Mouse (Mus musculus): ENCODE measurements around the gene Psme2. TPM values are rescaled to one million over a fixed set of nuclear protein-coding genes. Genes with fewer than 3 reads are reported as not detected.

Psme2 gene
- polyA plus RNA-seq, 1 experiment from 2014 or later = 203 TPM

- Histone ChIP-seq H3K27ac (no peak overlapping the region), H3K4me1 (replicated peaks) (peaks cover 8% of the 10 kb centered on the region; the same call in 1 of the 2 replicates), H3K27me3 (ENCODE audit: insufficient read depth, poor library complexity, severe bottlenecking) (no peaks in the 10 kb centered on the region), H3K9me3 (no peaks in the 10 kb centered on the region), H3K4me3 (no peak overlapping the region), H3K36me3 (no peaks in the 10 kb centered on the region)
- WGBS = 86% methylated on average over 3 of the region's 3 CpGs
- DNase-seq (ENCODE audit: low spot score) = no peak
Measured at GRCm38 (mm10) chr14:55555788-55556187, 35.1 kb downstream of the Psme2 start.

- H3K27ac ChIP-seq = no peak overlapping the region
- DNase-seq (ENCODE audit: low spot score) = no peak
- no peaks in the 10 kb centered on the region for H3K27me3 ChIP-seq (ENCODE audit: insufficient read depth, poor library complexity, severe bottlenecking)
- no peak overlapping the region for H3K4me3 ChIP-seq
- 0 out of 2 replicates have a peak, but pooled peaks cover 2% of the 10 kb centered on the region for H3K36me3 ChIP-seq
- no peaks in the 10 kb centered on the region for H3K9me3 ChIP-seq
- H3K4me1 ChIP-seq (replicated peaks) = peaks cover 8% of the 10 kb centered on the region; the same call in 1 of the 2 replicates
Measured at GRCm38 (mm10) chr14:55554635-55555034, 36.3 kb downstream of the Psme2 start.

DNA sequence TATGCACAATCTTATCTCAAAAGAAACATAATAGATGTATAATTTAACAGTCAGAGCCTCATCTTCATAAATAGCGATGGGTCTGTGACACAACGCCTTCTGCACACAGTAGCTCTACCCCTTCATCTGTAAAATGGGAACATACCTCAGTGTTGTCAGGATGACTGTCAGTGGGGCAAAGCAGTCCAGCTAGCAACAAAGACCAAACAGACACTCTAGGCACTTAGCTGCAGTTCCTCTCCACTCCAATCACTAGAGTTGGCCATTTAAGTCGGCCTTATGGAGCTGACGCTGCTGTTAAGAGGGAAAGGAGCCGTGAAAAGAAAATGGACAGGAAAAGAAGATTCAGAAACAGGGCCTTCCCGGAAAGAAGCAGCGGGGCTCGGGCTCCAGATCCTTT, 39.1 kb downstream of the Psme2 start:
- peaks cover 29% of the 10 kb centered on the region for H3K36me3 ChIP-seq
- H3K27ac ChIP-seq = no peak overlapping the region
- 92% methylated on average over 8 of the region's 8 CpGs for WGBS
- no peaks in the 10 kb centered on the region for H3K27me3 ChIP-seq (ENCODE audit: insufficient read depth, poor library complexity, severe bottlenecking)
- DNase-seq (ENCODE audit: low spot score) = no peak
- peaks cover under 1% of the 10 kb centered on the region; the same call in 1 of the 2 replicates for H3K4me1 ChIP-seq (replicated peaks)
- no peaks in the 10 kb centered on the region for H3K9me3 ChIP-seq
- H3K4me3 ChIP-seq = no peak overlapping the region

GRCm38 (mm10) chr14:55551347-55551746, 39.6 kb downstream of the Psme2 start:
- WGBS = 70% methylated on average over 5 of the region's 5 CpGs
- H3K4me3 ChIP-seq = no peak overlapping the region
- no peaks in the 10 kb centered on the region for H3K9me3 ChIP-seq
- no peaks in the 10 kb centered on the region for H3K4me1 ChIP-seq (replicated peaks)
- H3K36me3 ChIP-seq = peaks cover 32% of the 10 kb centered on the region
- H3K27me3 ChIP-seq (ENCODE audit: insufficient read depth, poor library complexity, severe bottlenecking) = no peaks in the 10 kb centered on the region
- no peak overlapping the region for H3K27ac ChIP-seq
- DNase-seq (ENCODE audit: low spot score) = no peak

- no peak for DNase-seq (ENCODE audit: low spot score)
- peaks cover 44% of the 10 kb centered on the region for H3K36me3 ChIP-seq
- no peak overlapping the region for H3K4me3 ChIP-seq
- WGBS = 90% methylated on average over 6 of the region's 6 CpGs
- no peaks in the 10 kb centered on the region for H3K9me3 ChIP-seq
- no peaks in the 10 kb centered on the region for H3K27me3 ChIP-seq (ENCODE audit: insufficient read depth, poor library complexity, severe bottlenecking)
- H3K27ac ChIP-seq = no peak overlapping the region
- H3K4me1 ChIP-seq (replicated peaks) = no peaks in the 10 kb centered on the region
Measured at GRCm38 (mm10) chr14:55550191-55550590, 40.7 kb downstream of the Psme2 start.

- H3K27me3 ChIP-seq (ENCODE audit: insufficient read depth, poor library complexity, severe bottlenecking) = no peaks in the 10 kb centered on the region
- no peak overlapping the region for H3K27ac ChIP-seq
- peaks cover 52% of the 10 kb centered on the region for H3K36me3 ChIP-seq
- no peaks in the 10 kb centered on the region for H3K9me3 ChIP-seq
- no peak overlapping the region for H3K4me3 ChIP-seq
- DNase-seq (ENCODE audit: low spot score) = no peak
- peaks cover 22% of the 10 kb centered on the region for H3K4me1 ChIP-seq (replicated peaks)
- WGBS = 93% methylated on average over 9 of the region's 9 CpGs
Measured at GRCm38 (mm10) chr14:55544334-55544733, 46.6 kb downstream of the Psme2 start.

- peaks cover 22% of the 10 kb centered on the region for H3K4me1 ChIP-seq (replicated peaks)
- no peak overlapping the region for H3K27ac ChIP-seq
- no peak for DNase-seq (ENCODE audit: low spot score)
- no peaks in the 10 kb centered on the region for H3K9me3 ChIP-seq
- no peak overlapping the region for H3K4me3 ChIP-seq
- H3K27me3 ChIP-seq (ENCODE audit: insufficient read depth, poor library complexity, severe bottlenecking) = no peaks in the 10 kb centered on the region
- WGBS = 95% methylated on average over 12 of the region's 12 CpGs
- H3K36me3 ChIP-seq = peaks cover 32% of the 10 kb centered on the region
Measured at GRCm38 (mm10) chr14:55542268-55542667, 48.6 kb downstream of the Psme2 start.

GRCm38 (mm10) chr14:55540787-55541321, 50.1 kb downstream of the Psme2 start:
- WGBS = 9% methylated on average over 10 of the region's 10 CpGs
- peak overlapping the region; percentile 90 for H3K27ac ChIP-seq
- peaks cover 21% of the 10 kb centered on the region for H3K36me3 ChIP-seq
- no peaks in the 10 kb centered on the region for H3K9me3 ChIP-seq
- peak; percentile 46 for DNase-seq (ENCODE audit: low spot score)
- H3K4me1 ChIP-seq (replicated peaks) = peaks cover 22% of the 10 kb centered on the region
- no peaks in the 10 kb centered on the region for H3K27me3 ChIP-seq (ENCODE audit: insufficient read depth, poor library complexity, severe bottlenecking)
- H3K4me3 ChIP-seq = peak overlapping the region; percentile 74

DNA sequence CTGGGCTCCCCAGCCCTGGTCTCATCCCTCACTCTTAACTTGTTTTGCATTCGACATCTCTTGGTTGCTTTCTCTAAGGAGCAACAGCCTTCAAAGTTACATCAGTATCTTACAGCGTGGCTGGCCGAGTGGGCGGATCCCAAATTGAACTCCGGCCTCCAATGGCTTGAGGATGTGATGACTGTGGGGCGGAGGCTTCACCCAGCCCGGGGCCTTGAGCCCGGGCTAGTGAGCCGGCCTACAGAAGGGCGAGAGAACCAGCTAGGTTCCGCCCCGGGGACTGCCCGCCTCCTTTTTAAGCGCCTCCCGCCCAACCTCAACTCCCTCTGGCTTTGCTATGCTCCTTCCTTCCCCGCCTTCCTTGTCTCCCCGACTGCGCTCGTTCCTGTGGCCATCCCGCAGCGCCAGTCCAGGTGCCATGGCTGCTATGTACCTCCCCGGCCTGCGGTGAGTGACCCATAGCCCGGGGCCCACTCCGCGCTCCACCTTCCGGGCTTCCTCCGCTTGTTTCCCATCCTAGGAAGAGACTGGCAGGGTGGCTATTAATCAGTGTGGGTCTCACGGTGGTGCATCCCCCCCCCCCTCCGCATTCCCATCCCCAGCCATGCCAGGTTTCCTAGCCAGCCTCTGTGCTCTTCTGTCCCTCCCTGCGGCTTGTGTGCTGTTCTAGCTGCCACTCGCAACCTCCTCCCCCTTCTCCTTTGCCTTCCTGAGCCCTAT, 50.7 kb downstream of the Psme2 start, which contains the start of gene Pck2:
Gene Pck2 (plus strand): TSS at position 200 of the 720 bp plus-strand sequence.
- H3K9me3 ChIP-seq = no peaks in the 10 kb centered on the region
- under 1% methylated on average over 32 of the region's 32 CpGs for WGBS
- no peaks in the 10 kb centered on the region for H3K27me3 ChIP-seq (ENCODE audit: insufficient read depth, poor library complexity, severe bottlenecking)
- H3K36me3 ChIP-seq = peaks cover 14% of the 10 kb centered on the region
- peak; percentile 81 for DNase-seq (ENCODE audit: low spot score)
- peak within 1 kb of the TSS; percentile 74 for H3K4me3 ChIP-seq
- peak within 1 kb of the TSS; percentile 90 for H3K27ac ChIP-seq
- peaks cover 22% of the 10 kb centered on the region for H3K4me1 ChIP-seq (replicated peaks)

Other genes starting within 250 kb of the Psme2 start
- gene Dhrs4, start 112.4 kb downstream of the Psme2 start, polyA plus RNA-seq (2016; fragmentation: Nextera tagmentation; extraction: Ambion mirVana) = 50.5 and 64.5 TPM in 2 replicates
- 5.7 and 7.9 TPM in 2 replicates for gene Carmil3, start 100.5 kb downstream of the Psme2 start, polyA plus RNA-seq (2016; fragmentation: Nextera tagmentation; extraction: Ambion mirVana)
- gene Cpne6, start 80.7 kb downstream of the Psme2 start, polyA plus RNA-seq (2016; fragmentation: Nextera tagmentation; extraction: Ambion mirVana) = 1.1 and 1.6 TPM in 2 replicates
- gene Nrl, start 66.1 kb downstream of the Psme2 start, polyA plus RNA-seq (2016; fragmentation: Nextera tagmentation; extraction: Ambion mirVana) = not detected in 2 replicates
- 15.4 and 18.5 TPM in 2 replicates for gene Pck2, start 50.8 kb downstream of the Psme2 start, polyA plus RNA-seq (2016; fragmentation: Nextera tagmentation; extraction: Ambion mirVana)
- 69.5 and 94.1 TPM in 2 replicates for gene Dcaf11, start 31.1 kb downstream of the Psme2 start, polyA plus RNA-seq (2016; fragmentation: Nextera tagmentation; extraction: Ambion mirVana)
- gene A730061H03Rik, start 30.7 kb downstream of the Psme2 start, polyA plus RNA-seq (2016; fragmentation: Nextera tagmentation; extraction: Ambion mirVana) = 0.82 TPM in 1 of 2 replicates, not detected in the other
- gene Fitm1, start 15.5 kb downstream of the Psme2 start, polyA plus RNA-seq (2016; fragmentation: Nextera tagmentation; extraction: Ambion mirVana) = 0.26 and 0.34 TPM in 2 replicates
- 97.6 and 114 TPM in 2 replicates for gene Psme1, start 13.0 kb downstream of the Psme2 start, polyA plus RNA-seq (2016; fragmentation: Nextera tagmentation; extraction: Ambion mirVana)
- gene Emc9, start 5.8 kb downstream of the Psme2 start, polyA plus RNA-seq (2016; fragmentation: Nextera tagmentation; extraction: Ambion mirVana) = 6.8 and 10.0 TPM in 2 replicates
- 21.2 and 23.2 TPM in 2 replicates for gene Rnf31, start 595 bp upstream of the Psme2 start, polyA plus RNA-seq (2016; fragmentation: Nextera tagmentation; extraction: Ambion mirVana)
- gene Irf9, start 12.5 kb upstream of the Psme2 start, polyA plus RNA-seq (2016; fragmentation: Nextera tagmentation; extraction: Ambion mirVana) = 7.2 and 7.8 TPM in 2 replicates
- 10.4 and 12.3 TPM in 2 replicates for gene Rec8, start 26.9 kb upstream of the Psme2 start, polyA plus RNA-seq (2016; fragmentation: Nextera tagmentation; extraction: Ambion mirVana)
- 101 and 107 TPM in 2 replicates for gene Ipo4, start 44.8 kb upstream of the Psme2 start, polyA plus RNA-seq (2016; fragmentation: Nextera tagmentation; extraction: Ambion mirVana)
- 0.76 and 1.5 TPM in 2 replicates for gene Gm49378, start 46.8 kb upstream of the Psme2 start, polyA plus RNA-seq (2016; fragmentation: Nextera tagmentation; extraction: Ambion mirVana)
- 76.0 and 78.1 TPM in 2 replicates for gene Tm9sf1, start 52.7 kb upstream of the Psme2 start, polyA plus RNA-seq (2016; fragmentation: Nextera tagmentation; extraction: Ambion mirVana)
- 0.40 and 0.97 TPM in 2 replicates for gene Tssk4, start 59.1 kb upstream of the Psme2 start, polyA plus RNA-seq (2016; fragmentation: Nextera tagmentation; extraction: Ambion mirVana)
- gene Mdp1, start 69.4 kb upstream of the Psme2 start, polyA plus RNA-seq (2016; fragmentation: Nextera tagmentation; extraction: Ambion mirVana) = 65.6 and 67.6 TPM in 2 replicates
- 60.0 and 65.9 TPM in 2 replicates for gene Gmpr2, start 80.8 kb upstream of the Psme2 start, polyA plus RNA-seq (2016; fragmentation: Nextera tagmentation; extraction: Ambion mirVana)
- gene Nedd8, start 81.0 kb upstream of the Psme2 start, polyA plus RNA-seq (2016; fragmentation: Nextera tagmentation; extraction: Ambion mirVana) = 646 and 662 TPM in 2 replicates
- 63.4 and 68.9 TPM in 2 replicates for gene Tinf2, start 90.7 kb upstream of the Psme2 start, polyA plus RNA-seq (2016; fragmentation: Nextera tagmentation; extraction: Ambion mirVana)
- 0.34 and 0.81 TPM in 2 replicates for gene Tgm1, start 122.8 kb upstream of the Psme2 start, polyA plus RNA-seq (2016; fragmentation: Nextera tagmentation; extraction: Ambion mirVana)
- gene Rabggta, start 131.2 kb upstream of the Psme2 start, polyA plus RNA-seq (2016; fragmentation: Nextera tagmentation; extraction: Ambion mirVana) = 34.7 and 36.3 TPM in 2 replicates
- 68.5 and 73.8 TPM in 2 replicates for gene Dhrs1, start 154.6 kb upstream of the Psme2 start, polyA plus RNA-seq (2016; fragmentation: Nextera tagmentation; extraction: Ambion mirVana)
- 53.3 and 56.5 TPM in 2 replicates for gene Nop9, start 154.6 kb upstream of the Psme2 start, polyA plus RNA-seq (2016; fragmentation: Nextera tagmentation; extraction: Ambion mirVana)
- 0.17 TPM in 1 of 2 replicates, not detected in the other for gene Cideb, start 167.3 kb upstream of the Psme2 start, polyA plus RNA-seq (2016; fragmentation: Nextera tagmentation; extraction: Ambion mirVana)
- gene Ltb4r2, start 170.3 kb upstream of the Psme2 start, polyA plus RNA-seq (2016; fragmentation: Nextera tagmentation; extraction: Ambion mirVana) = 0.14 and 0.21 TPM in 2 replicates
- 0.11 and 0.39 TPM in 2 replicates for gene Ltb4r1, start 174.8 kb upstream of the Psme2 start, polyA plus RNA-seq (2016; fragmentation: Nextera tagmentation; extraction: Ambion mirVana)
- gene Adcy4, start 193.0 kb upstream of the Psme2 start, polyA plus RNA-seq (2016; fragmentation: Nextera tagmentation; extraction: Ambion mirVana) = 7.9 and 10.3 TPM in 2 replicates
- gene Ripk3, start 197.8 kb upstream of the Psme2 start, polyA plus RNA-seq (2016; fragmentation: Nextera tagmentation; extraction: Ambion mirVana) = 11.9 and 14.4 TPM in 2 replicates
- 34.0 and 34.6 TPM in 2 replicates for gene Nfatc4, start 232.0 kb upstream of the Psme2 start, polyA plus RNA-seq (2016; fragmentation: Nextera tagmentation; extraction: Ambion mirVana)

Data from hindbrain, embryonic 10.5 days (tissue).